Mouse (Mus musculus): ENCODE measurements around the gene Ncor2.

DNA sequence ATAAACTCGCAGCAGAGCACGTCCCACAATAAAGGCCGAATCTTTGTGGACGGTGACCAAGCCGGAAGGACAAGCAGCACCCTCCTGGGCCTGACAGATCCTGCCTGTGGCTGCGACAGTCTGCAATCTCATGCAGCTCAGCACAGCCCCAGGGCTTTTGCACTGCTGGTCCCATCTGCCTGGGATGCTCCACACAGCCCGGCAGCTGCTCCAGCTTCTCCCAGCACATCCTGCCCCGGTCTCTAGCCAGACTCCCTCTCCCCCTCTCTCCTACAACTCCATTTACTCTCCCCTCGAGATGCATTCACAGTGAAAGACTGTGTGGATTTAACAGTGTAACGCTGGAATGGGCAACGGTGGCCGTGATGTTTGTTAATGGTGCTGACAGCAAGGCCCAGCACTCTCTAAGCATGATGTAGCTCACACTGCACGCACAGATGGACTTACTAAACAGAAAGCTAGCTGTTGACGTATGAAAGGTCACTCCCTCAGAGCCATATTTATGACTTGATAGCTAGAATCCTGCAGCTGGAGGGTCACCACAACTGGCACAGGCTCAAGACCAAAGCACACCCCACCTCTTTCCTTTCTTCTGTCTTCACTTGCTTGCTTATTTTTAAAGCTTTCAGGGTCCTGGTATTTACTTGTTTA lies 83.4 kb downstream of the Ncor2 start:
- TF ChIP-seq POLR2A (IDR thresholded peaks at IDR 0.05; ENCODE audit: borderline replicate concordance, low read depth, low read length) (no peak), CTCF (IDR thresholded peaks at IDR 0.05; ENCODE audit: low read depth, low read length) (no peak)
